Mouse (Mus musculus): ENCODE measurements at regions not wholly inside any gene's neighbourhood (a gene's known extent, or its start where the extent isn't known, plus 50 kb on each side); places are given as distances from the start of the nearest gene placed in this dataset.

- Histone ChIP-seq H3K27me3 (ENCODE audit: control insufficient read depth, insufficient read depth, low read length) (no peaks in the 10 kb centered on the region), H3K9ac (ENCODE audit: low read length) (no peak overlapping the region), H3K36me3 (ENCODE audit: control insufficient read depth, insufficient read depth, low read length) (no peaks in the 10 kb centered on the region), H3K4me3 (ENCODE audit: low read depth, low read length) (no peak overlapping the region), H3K27ac (ENCODE audit: low read depth, low read length) (no peak overlapping the region), H3K4me1 (replicated peaks; ENCODE audit: control insufficient read depth, insufficient read depth, low read length) (no peaks in the 10 kb centered on the region), H3K9me3 (ENCODE audit: control insufficient read depth, low read length) (no peaks in the 10 kb centered on the region), H3K4me2 (ENCODE audit: low read depth, low read length, severe bottlenecking) (no peak overlapping the region)
- ATAC-seq (replicated peaks; ENCODE audit: low FRiP score) (no peak), DNase-seq (ENCODE audit: low spot score) (peak; percentile 23)
- WGBS = 77% methylated on average over 10 of the region's 10 CpGs
These were observed 445.9 kb downstream of the Etnk1 start for GRCm38 (mm10) chr6:143612966-143613365.

- Histone ChIP-seq H3K4me2 (ENCODE audit: low read depth, low read length, severe bottlenecking) (no peak overlapping the region), H3K4me1 (replicated peaks; ENCODE audit: control insufficient read depth, insufficient read depth, low read length) (no peaks in the 10 kb centered on the region), H3K27me3 (ENCODE audit: control insufficient read depth, insufficient read depth, low read length) (no peaks in the 10 kb centered on the region), H3K36me3 (ENCODE audit: control insufficient read depth, insufficient read depth, low read length) (no peaks in the 10 kb centered on the region), H3K9me3 (ENCODE audit: control insufficient read depth, low read length) (no peaks in the 10 kb centered on the region), H3K4me3 (ENCODE audit: low read depth, low read length) (no peak overlapping the region), H3K27ac (ENCODE audit: low read depth, low read length) (no peak overlapping the region), H3K9ac (ENCODE audit: low read length) (peak overlapping the region; percentile 27)
- DNase-seq (ENCODE audit: low spot score) (peak; percentile 38), ATAC-seq (replicated peaks; ENCODE audit: low FRiP score) (no peak)
- 76% methylated on average over 11 of the region's 11 CpGs for WGBS
These were observed 447.5 kb downstream of the Etnk1 start for GRCm38 (mm10) chr6:143614431-143614987.

- H3K36me3 ChIP-seq (ENCODE audit: control insufficient read depth, insufficient read depth, low read length) = no peaks in the 10 kb centered on the region
- 86% methylated on average over 8 of the region's 8 CpGs for WGBS
- no peak overlapping the region for H3K4me3 ChIP-seq (ENCODE audit: low read depth, low read length)
- DNase-seq (ENCODE audit: low spot score) (peak; percentile 39), ATAC-seq (replicated peaks; ENCODE audit: low FRiP score) (no peak)
- no peak overlapping the region for H3K27ac ChIP-seq (ENCODE audit: low read depth, low read length)
- H3K9me3 ChIP-seq (ENCODE audit: control insufficient read depth, low read length) = no peaks in the 10 kb centered on the region
- no peak overlapping the region for H3K9ac ChIP-seq (ENCODE audit: low read length)
- H3K4me1 ChIP-seq (replicated peaks; ENCODE audit: control insufficient read depth, insufficient read depth, low read length) = no peaks in the 10 kb centered on the region
- H3K27me3 ChIP-seq (ENCODE audit: control insufficient read depth, insufficient read depth, low read length) = no peaks in the 10 kb centered on the region
- no peak overlapping the region for H3K4me2 ChIP-seq (ENCODE audit: low read depth, low read length, severe bottlenecking)
These were observed 448.3 kb downstream of the Etnk1 start for GRCm38 (mm10) chr6:143615361-143615760.

DNA sequence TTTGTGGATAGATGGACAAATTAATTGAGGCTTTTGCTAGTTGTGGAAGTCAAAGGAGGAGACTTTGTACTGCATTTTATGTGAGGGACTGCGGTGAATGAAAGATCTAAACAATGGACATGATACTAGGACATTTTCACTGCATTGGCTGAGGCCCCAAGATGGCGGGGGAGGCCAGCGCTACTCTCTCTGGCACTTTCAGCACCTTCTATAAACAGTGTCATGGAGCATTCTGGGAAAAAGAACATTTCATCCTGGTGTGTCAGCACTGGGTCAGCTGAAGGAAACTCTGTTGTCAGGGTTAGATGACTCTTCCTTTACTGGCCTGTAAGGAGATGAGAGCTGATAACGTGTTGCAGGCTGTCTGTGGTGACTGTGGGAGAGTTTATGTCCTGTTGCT is 449.4 kb downstream of the Etnk1 start:
- H3K9me3 ChIP-seq (ENCODE audit: control insufficient read depth, low read length) = no peaks in the 10 kb centered on the region
- no peak overlapping the region for H3K27ac ChIP-seq (ENCODE audit: low read depth, low read length)
- DNase-seq (ENCODE audit: low spot score) (peak; percentile 14), ATAC-seq (replicated peaks; ENCODE audit: low FRiP score) (no peak)
- no peaks in the 10 kb centered on the region for H3K4me1 ChIP-seq (replicated peaks; ENCODE audit: control insufficient read depth, insufficient read depth, low read length)
- no peak overlapping the region for H3K4me3 ChIP-seq (ENCODE audit: low read depth, low read length)
- H3K4me2 ChIP-seq (ENCODE audit: low read depth, low read length, severe bottlenecking) = no peak overlapping the region
- no peaks in the 10 kb centered on the region for H3K36me3 ChIP-seq (ENCODE audit: control insufficient read depth, insufficient read depth, low read length)
- WGBS = 98% methylated on average over 4 of the region's 4 CpGs
- no peaks in the 10 kb centered on the region for H3K27me3 ChIP-seq (ENCODE audit: control insufficient read depth, insufficient read depth, low read length)
- H3K9ac ChIP-seq (ENCODE audit: low read length) = no peak overlapping the region

- Histone ChIP-seq H3K9ac (ENCODE audit: low read length) (no peak overlapping the region), H3K4me2 (ENCODE audit: low read depth, low read length, severe bottlenecking) (no peak overlapping the region), H3K4me3 (ENCODE audit: low read depth, low read length) (no peak overlapping the region), H3K9me3 (ENCODE audit: control insufficient read depth, low read length) (no peaks in the 10 kb centered on the region), H3K36me3 (ENCODE audit: control insufficient read depth, insufficient read depth, low read length) (no peaks in the 10 kb centered on the region), H3K4me1 (replicated peaks; ENCODE audit: control insufficient read depth, insufficient read depth, low read length) (no peaks in the 10 kb centered on the region), H3K27ac (ENCODE audit: low read depth, low read length) (no peak overlapping the region), H3K27me3 (ENCODE audit: control insufficient read depth, insufficient read depth, low read length) (no peaks in the 10 kb centered on the region)
- DNase-seq (ENCODE audit: low spot score) = no peak
- WGBS = 58% methylated on average over 10 of the region's 10 CpGs
- ATAC-seq (replicated peaks; ENCODE audit: low FRiP score) = no peak
These were observed 451.5 kb downstream of the Etnk1 start for GRCm38 (mm10) chr6:143618558-143618957.

GRCm38 (mm10) chr6:143620583-143620982 is 453.6 kb downstream of the Etnk1 start:
- 75% methylated on average over 2 of the region's 2 CpGs for WGBS
- Histone ChIP-seq H3K4me2 (ENCODE audit: low read depth, low read length, severe bottlenecking) (no peak overlapping the region), H3K9me3 (ENCODE audit: control insufficient read depth, low read length) (no peaks in the 10 kb centered on the region), H3K4me3 (ENCODE audit: low read depth, low read length) (no peak overlapping the region), H3K27me3 (ENCODE audit: control insufficient read depth, insufficient read depth, low read length) (no peaks in the 10 kb centered on the region), H3K4me1 (replicated peaks; ENCODE audit: control insufficient read depth, insufficient read depth, low read length) (no peaks in the 10 kb centered on the region), H3K36me3 (ENCODE audit: control insufficient read depth, insufficient read depth, low read length) (no peaks in the 10 kb centered on the region), H3K9ac (ENCODE audit: low read length) (no peak overlapping the region), H3K27ac (ENCODE audit: low read depth, low read length) (no peak overlapping the region)
- ATAC-seq (replicated peaks; ENCODE audit: low FRiP score) (no peak), DNase-seq (ENCODE audit: low spot score) (no peak)

- Histone ChIP-seq H3K4me2 (ENCODE audit: low read depth, low read length, severe bottlenecking) (no peak overlapping the region), H3K27ac (ENCODE audit: low read depth, low read length) (no peak overlapping the region), H3K9ac (ENCODE audit: low read length) (no peak overlapping the region), H3K4me1 (replicated peaks; ENCODE audit: control insufficient read depth, insufficient read depth, low read length) (no peaks in the 10 kb centered on the region), H3K9me3 (ENCODE audit: control insufficient read depth, low read length) (no peaks in the 10 kb centered on the region), H3K27me3 (ENCODE audit: control insufficient read depth, insufficient read depth, low read length) (no peaks in the 10 kb centered on the region), H3K36me3 (ENCODE audit: control insufficient read depth, insufficient read depth, low read length) (no peaks in the 10 kb centered on the region), H3K4me3 (ENCODE audit: low read depth, low read length) (no peak overlapping the region)
- ATAC-seq (replicated peaks; ENCODE audit: low FRiP score) (no peak), DNase-seq (ENCODE audit: low spot score) (no peak)
- WGBS = 89% methylated on average over 2 of the region's 2 CpGs
These were observed 455.1 kb downstream of the Etnk1 start for GRCm38 (mm10) chr6:143622161-143622560.

- no peaks in the 10 kb centered on the region for H3K36me3 ChIP-seq (ENCODE audit: control insufficient read depth, insufficient read depth, low read length)
- no peak for DNase-seq (ENCODE audit: low spot score)
- H3K9ac ChIP-seq (ENCODE audit: low read length) = no peak overlapping the region
- no peak overlapping the region for H3K27ac ChIP-seq (ENCODE audit: low read depth, low read length)
- H3K4me3 ChIP-seq (ENCODE audit: low read depth, low read length) = no peak overlapping the region
- H3K4me1 ChIP-seq (replicated peaks; ENCODE audit: control insufficient read depth, insufficient read depth, low read length) = no peaks in the 10 kb centered on the region
- no peaks in the 10 kb centered on the region for H3K9me3 ChIP-seq (ENCODE audit: control insufficient read depth, low read length)
- ATAC-seq (replicated peaks; ENCODE audit: low FRiP score) = no peak
- no peak overlapping the region for H3K4me2 ChIP-seq (ENCODE audit: low read depth, low read length, severe bottlenecking)
- no peaks in the 10 kb centered on the region for H3K27me3 ChIP-seq (ENCODE audit: control insufficient read depth, insufficient read depth, low read length)
- WGBS = 90% methylated on average over 3 of the region's 3 CpGs
These were observed 457.9 kb downstream of the Etnk1 start for GRCm38 (mm10) chr6:143624901-143625300.

DNA sequence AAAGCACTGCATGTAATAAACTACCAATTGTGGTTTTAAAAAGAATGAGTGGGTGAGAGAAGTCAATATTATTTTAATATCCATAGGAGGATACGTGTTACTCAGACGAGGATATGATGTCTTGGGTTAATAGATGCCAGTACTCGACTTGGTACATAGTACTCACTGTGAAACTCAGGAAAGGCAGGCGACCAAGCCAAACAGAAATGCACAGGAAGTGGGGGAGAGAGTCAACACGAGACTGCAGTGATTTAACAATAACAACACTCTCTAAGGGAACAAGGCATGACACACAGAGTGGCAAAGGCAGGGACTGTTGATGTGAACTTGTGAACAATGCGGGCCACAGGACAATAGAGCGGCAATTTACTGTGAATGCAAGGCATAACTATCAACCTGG is 464.6 kb downstream of the Etnk1 start:
- WGBS = 76% methylated on average over 7 of the region's 7 CpGs
- no peak for DNase-seq (ENCODE audit: low spot score)
- ATAC-seq (replicated peaks; ENCODE audit: low FRiP score) = no peak
- Histone ChIP-seq H3K36me3 (ENCODE audit: control insufficient read depth, insufficient read depth, low read length) (no peaks in the 10 kb centered on the region), H3K9me3 (ENCODE audit: control insufficient read depth, low read length) (no peaks in the 10 kb centered on the region), H3K9ac (ENCODE audit: low read length) (no peak overlapping the region), H3K4me3 (ENCODE audit: low read depth, low read length) (no peak overlapping the region), H3K4me1 (replicated peaks; ENCODE audit: control insufficient read depth, insufficient read depth, low read length) (no peaks in the 10 kb centered on the region), H3K27ac (ENCODE audit: low read depth, low read length) (no peak overlapping the region), H3K4me2 (ENCODE audit: low read depth, low read length, severe bottlenecking) (no peak overlapping the region), H3K27me3 (ENCODE audit: control insufficient read depth, insufficient read depth, low read length) (no peaks in the 10 kb centered on the region)

All from forebrain, embryonic 11.5 days (tissue).